Mouse (Mus musculus): Measurements from ENCODE around the gene Ccdc57. TPM values are rescaled to one million over a fixed set of nuclear protein-coding genes. Genes with fewer than 3 reads are reported as not detected.

The Ccdc57 gene
- polyA plus RNA-seq, 2 experiments: 1.3 to 1.4 TPM

GRCm38 (mm10) chr11:120959564-120959963 lies 26.9 kb upstream of the Ccdc57 start:
- no peak overlapping the region for H3K27ac ChIP-seq
- H3K9ac ChIP-seq (replicated peaks): no peak overlapping the region
- H3K4me1 ChIP-seq (replicated peaks; ENCODE audit: control insufficient read depth in 2 of 2, insufficient read depth in 2 of 2, low read length in 1 of 2): no peaks in the 10 kb centered on the region; a peak in 1 of 4 replicates
- H3K4me2 ChIP-seq (ENCODE audit: low read depth): no peak overlapping the region
- ATAC-seq (ENCODE audit: insufficient read depth) (peak; percentile 28; the same call in 1 of the 2 replicates), DNase-seq (ENCODE audit: low read depth in 3 of 3, low spot score in 3 of 3) (no peak)
- no peaks in the 10 kb centered on the region for H3K9me3 ChIP-seq (ENCODE audit: control insufficient read depth, low read length)
- H3K4me3 ChIP-seq (ENCODE audit: insufficient read depth in 1 of 2, low read depth in 2 of 2, low read length in 2 of 2): no peak overlapping the region
- H3K36me3 ChIP-seq (replicated peaks; ENCODE audit: control insufficient read depth, insufficient read depth, low read depth): peaks cover 48% of the 10 kb centered on the region
- WGBS (ENCODE audit: insufficient replicate concordance): 39% methylated on average over 3 of the region's 3 CpGs
- no peaks in the 10 kb centered on the region for H3K27me3 ChIP-seq (ENCODE audit: control insufficient read depth, insufficient read depth, low read length)
- no peak for TF ChIP-seq EP300 (IDR thresholded peaks at IDR 0.05; ENCODE audit: low read depth)
- no peak for TF ChIP-seq CTCF (IDR thresholded peaks at IDR 0.05; ENCODE audit: low read depth)

GRCm38 (mm10) chr11:120959066-120959465 lies 26.4 kb upstream of the Ccdc57 start:
- ATAC-seq (ENCODE audit: insufficient read depth): no peak
- WGBS (ENCODE audit: insufficient replicate concordance): 81% methylated on average over 18 of the region's 18 CpGs
- H3K36me3 ChIP-seq (replicated peaks; ENCODE audit: control insufficient read depth, insufficient read depth, low read depth): peaks cover 43% of the 10 kb centered on the region
- no peak overlapping the region for H3K9ac ChIP-seq (replicated peaks)
- H3K27me3 ChIP-seq (ENCODE audit: control insufficient read depth, insufficient read depth, low read length): no peaks in the 10 kb centered on the region
- H3K4me3 ChIP-seq (ENCODE audit: insufficient read depth in 1 of 2, low read depth in 2 of 2, low read length in 2 of 2): no peak overlapping the region
- no peak for DNase-seq (ENCODE audit: low read depth in 3 of 3, low spot score in 3 of 3)
- no peaks in the 10 kb centered on the region for H3K9me3 ChIP-seq (ENCODE audit: control insufficient read depth, low read length)
- no peak overlapping the region for H3K27ac ChIP-seq
- no peak overlapping the region for H3K4me2 ChIP-seq (ENCODE audit: low read depth)
- no peak for TF ChIP-seq EP300 (IDR thresholded peaks at IDR 0.05; ENCODE audit: low read depth)
- TF ChIP-seq CTCF (IDR thresholded peaks at IDR 0.05; ENCODE audit: low read depth): no peak
- no peaks in the 10 kb centered on the region; a peak in 1 of 4 replicates for H3K4me1 ChIP-seq (replicated peaks; ENCODE audit: control insufficient read depth in 2 of 2, insufficient read depth in 2 of 2, low read length in 1 of 2)

- H3K36me3 ChIP-seq (replicated peaks; ENCODE audit: control insufficient read depth, insufficient read depth, low read depth): peaks cover 30% of the 10 kb centered on the region
- ATAC-seq (ENCODE audit: insufficient read depth) (no peak), DNase-seq (ENCODE audit: low read depth in 3 of 3, low spot score in 3 of 3) (no peak)
- no peaks in the 10 kb centered on the region for H3K9me3 ChIP-seq (ENCODE audit: control insufficient read depth, low read length)
- H3K27ac ChIP-seq: no peak overlapping the region
- peaks cover 3 to 5% of the 10 kb centered on the region in 2 experiments for H3K4me1 ChIP-seq (replicated peaks; ENCODE audit: control insufficient read depth in 2 of 2, insufficient read depth in 2 of 2, low read length in 1 of 2)
- WGBS (ENCODE audit: insufficient replicate concordance): 49% methylated on average over 15 of the region's 15 CpGs
- no peak for TF ChIP-seq CTCF (IDR thresholded peaks at IDR 0.05; ENCODE audit: low read depth)
- no peak for TF ChIP-seq EP300 (IDR thresholded peaks at IDR 0.05; ENCODE audit: low read depth)
- H3K27me3 ChIP-seq (ENCODE audit: control insufficient read depth, insufficient read depth, low read length): no peaks in the 10 kb centered on the region
- no peak overlapping the region for H3K4me3 ChIP-seq (ENCODE audit: insufficient read depth in 1 of 2, low read depth in 2 of 2, low read length in 2 of 2)
- no peak overlapping the region for H3K9ac ChIP-seq (replicated peaks)
- H3K4me2 ChIP-seq (ENCODE audit: low read depth): no peak overlapping the region
Measured at GRCm38 (mm10) chr11:120957731-120958257, 25.1 kb upstream of the Ccdc57 start.

- H3K9me3 ChIP-seq (ENCODE audit: control insufficient read depth, low read length): no peaks in the 10 kb centered on the region
- WGBS (ENCODE audit: insufficient replicate concordance): 84% methylated on average over 8 of the region's 8 CpGs
- DNase-seq (ENCODE audit: low read depth in 3 of 3, low spot score in 3 of 3): no peak
- H3K36me3 ChIP-seq (replicated peaks; ENCODE audit: control insufficient read depth, insufficient read depth, low read depth): peaks cover 23% of the 10 kb centered on the region
- no peak overlapping the region for H3K9ac ChIP-seq (replicated peaks)
- ATAC-seq (ENCODE audit: insufficient read depth): no peak
- H3K27me3 ChIP-seq (ENCODE audit: control insufficient read depth, insufficient read depth, low read length): no peaks in the 10 kb centered on the region
- H3K4me1 ChIP-seq (replicated peaks; ENCODE audit: control insufficient read depth in 2 of 2, insufficient read depth in 2 of 2, low read length in 1 of 2): peaks cover 10 to 12% of the 10 kb centered on the region in 2 experiments
- no peak overlapping the region for H3K4me2 ChIP-seq (ENCODE audit: low read depth)
- no peak for TF ChIP-seq CTCF (IDR thresholded peaks at IDR 0.05; ENCODE audit: low read depth)
- no peak for TF ChIP-seq EP300 (IDR thresholded peaks at IDR 0.05; ENCODE audit: low read depth)
- H3K27ac ChIP-seq: no peak overlapping the region
- H3K4me3 ChIP-seq (ENCODE audit: insufficient read depth in 1 of 2, low read depth in 2 of 2, low read length in 2 of 2): no peak overlapping the region
Measured at GRCm38 (mm10) chr11:120957052-120957451, 24.4 kb upstream of the Ccdc57 start.

- no peak overlapping the region for H3K4me2 ChIP-seq (ENCODE audit: low read depth)
- no peak overlapping the region for H3K4me3 ChIP-seq (ENCODE audit: insufficient read depth in 1 of 2, low read depth in 2 of 2, low read length in 2 of 2)
- H3K9ac ChIP-seq (replicated peaks): no peak overlapping the region
- DNase-seq (ENCODE audit: low read depth in 3 of 3, low spot score in 3 of 3) (no peak), ATAC-seq (ENCODE audit: insufficient read depth) (no peak)
- WGBS (ENCODE audit: insufficient replicate concordance): 91% methylated on average over 8 of the region's 8 CpGs
- peaks cover 21 to 23% of the 10 kb centered on the region in 2 experiments for H3K4me1 ChIP-seq (replicated peaks; ENCODE audit: control insufficient read depth in 2 of 2, insufficient read depth in 2 of 2, low read length in 1 of 2)
- H3K9me3 ChIP-seq (ENCODE audit: control insufficient read depth, low read length): no peaks in the 10 kb centered on the region
- H3K27ac ChIP-seq: no peak overlapping the region
- TF ChIP-seq CTCF (IDR thresholded peaks at IDR 0.05; ENCODE audit: low read depth): no peak
- TF ChIP-seq EP300 (IDR thresholded peaks at IDR 0.05; ENCODE audit: low read depth): no peak
- peaks cover 20% of the 10 kb centered on the region for H3K36me3 ChIP-seq (replicated peaks; ENCODE audit: control insufficient read depth, insufficient read depth, low read depth)
- H3K27me3 ChIP-seq (ENCODE audit: control insufficient read depth, insufficient read depth, low read length): no peaks in the 10 kb centered on the region
Measured at GRCm38 (mm10) chr11:120955701-120956100, 23.0 kb upstream of the Ccdc57 start.
